Mouse (Mus musculus) mouse trophoblast stem cell (cell line): ENCODE results near the gene Gfy.

Experiments
- in situ Hi-C, 2 experiments: fragments of 300-500 bp; cut with MseI, MboI; formaldehyde crosslinking; loops; 2 replicates in 1 of 2; 3 replicates in 1 of 2; pipeline ENCODE4 v1.15.1; 2025

Gene Gfy

DNA sequence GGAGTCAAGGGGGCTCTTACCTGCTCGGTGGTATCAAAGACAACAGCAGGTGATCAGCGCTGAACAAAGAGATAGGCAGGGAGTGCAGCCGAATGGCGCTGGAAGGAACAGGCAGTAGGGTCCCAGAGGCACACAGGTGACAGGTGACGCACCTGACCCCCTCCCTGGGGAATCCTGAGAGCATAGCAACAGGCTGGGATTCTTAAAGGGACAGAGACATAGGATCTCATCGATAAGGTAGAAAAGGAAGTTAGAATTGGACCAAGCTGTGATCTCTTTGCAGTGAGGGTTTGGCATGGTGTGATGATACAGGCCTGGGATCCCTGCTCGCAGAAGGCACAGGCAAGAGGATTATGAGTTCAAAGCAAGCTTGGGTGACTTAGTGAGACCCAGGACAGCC is at the start of gene Gfy:
Gene Gfy (minus strand): TSS at position 101 of the 400 bp plus-strand sequence.
- in situ Hi-C loops = no loop called here

DNA sequence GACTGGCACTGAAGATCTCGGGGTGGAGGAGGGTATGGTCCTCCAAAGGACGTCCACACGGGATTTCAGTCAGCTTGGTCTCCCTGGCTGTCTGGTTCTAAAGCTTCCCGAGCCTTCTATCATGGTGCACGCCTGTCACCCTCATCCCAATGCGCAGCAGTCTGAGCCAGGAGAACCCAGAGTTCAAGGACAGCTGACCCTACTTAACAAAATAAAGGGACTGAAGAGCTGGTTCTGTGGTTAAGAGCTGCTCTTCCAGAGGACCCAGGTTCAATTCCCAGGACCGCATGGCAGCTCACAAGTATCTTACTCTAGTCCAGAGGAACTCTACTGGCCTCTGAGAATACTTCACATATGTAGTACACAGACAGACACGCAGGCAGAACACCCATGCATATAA is 49.7 kb upstream of the Gfy start:
- in situ Hi-C loops = no loop called here

DNA sequence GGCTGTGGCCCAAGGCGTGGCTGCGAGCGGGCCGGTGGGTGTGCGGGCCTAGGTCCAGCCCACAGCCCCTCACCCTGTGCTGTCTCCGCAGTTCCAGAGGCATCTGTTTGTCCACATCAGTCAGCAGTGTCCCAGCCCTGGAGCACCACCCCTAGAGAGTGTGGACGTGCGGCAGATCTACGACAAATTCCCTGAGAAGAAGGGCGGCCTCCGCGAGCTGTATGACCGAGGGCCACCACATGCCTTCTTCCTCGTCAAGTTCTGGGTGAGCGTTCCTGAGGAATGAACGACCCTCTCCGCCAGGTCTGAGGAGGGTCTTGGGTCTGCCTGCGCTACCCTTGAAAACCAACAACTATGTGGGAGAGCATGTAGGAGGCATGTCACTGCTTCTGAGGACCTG is 49.2 kb upstream of the Gfy start:
- in situ Hi-C loops = no loop called here

DNA sequence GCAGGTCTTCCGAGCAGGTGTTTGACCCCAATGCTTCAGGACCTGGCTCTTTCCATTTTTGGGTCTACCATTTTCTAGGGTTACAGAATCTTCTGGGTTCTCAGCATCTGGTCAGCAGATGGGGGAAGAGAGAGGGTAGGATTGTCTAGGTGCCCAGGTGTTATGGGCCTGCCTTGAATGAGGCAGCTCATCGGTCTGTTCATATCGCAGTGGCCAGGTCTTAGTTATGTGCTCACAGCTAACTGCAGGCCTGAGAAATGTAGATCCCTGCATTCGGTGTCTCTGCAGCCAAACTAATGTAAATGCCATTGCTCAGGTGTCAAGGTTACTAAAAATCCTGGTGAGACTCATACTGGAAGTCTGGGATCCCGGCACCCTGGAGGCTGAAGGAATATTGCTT is 47.1 kb upstream of the Gfy start:
- in situ Hi-C loops = no loop called here

GRCm38 (mm10) chr7:45224826-45225225 is 45.5 kb upstream of the Gfy start:
- in situ Hi-C loops = no loop called here

DNA sequence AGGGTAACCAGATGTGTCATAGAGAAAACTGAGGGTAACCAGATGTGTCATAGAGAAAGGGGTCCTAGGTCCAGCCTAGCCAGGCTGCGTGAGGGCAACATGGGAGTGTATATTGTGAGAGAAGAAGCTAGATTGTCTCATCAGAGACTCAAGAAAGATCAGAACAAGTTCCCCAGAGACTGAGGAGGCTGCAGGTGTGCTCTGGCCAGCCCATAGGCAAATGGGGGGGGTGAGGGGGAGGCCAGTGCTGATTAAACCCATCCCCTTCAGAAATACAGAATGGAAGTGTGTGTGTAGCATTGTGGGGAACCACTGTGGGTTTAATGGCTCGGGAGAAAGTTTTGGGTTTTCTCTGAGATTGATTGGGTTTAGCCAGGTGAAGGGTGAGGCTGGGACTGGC is 42.3 kb upstream of the Gfy start:
- in situ Hi-C loops = no loop called here

GRCm38 (mm10) chr7:45216442-45217183 is 37.2 kb upstream of the Gfy start:
- in situ Hi-C loops = no loop called here

GRCm38 (mm10) chr7:45215673-45216441 is 36.5 kb upstream of the Gfy start, which contains the start of gene Tead2:
Gene Tead2 (plus strand): TSS chr7:45215753.
- in situ Hi-C loops = no loop called here

DNA sequence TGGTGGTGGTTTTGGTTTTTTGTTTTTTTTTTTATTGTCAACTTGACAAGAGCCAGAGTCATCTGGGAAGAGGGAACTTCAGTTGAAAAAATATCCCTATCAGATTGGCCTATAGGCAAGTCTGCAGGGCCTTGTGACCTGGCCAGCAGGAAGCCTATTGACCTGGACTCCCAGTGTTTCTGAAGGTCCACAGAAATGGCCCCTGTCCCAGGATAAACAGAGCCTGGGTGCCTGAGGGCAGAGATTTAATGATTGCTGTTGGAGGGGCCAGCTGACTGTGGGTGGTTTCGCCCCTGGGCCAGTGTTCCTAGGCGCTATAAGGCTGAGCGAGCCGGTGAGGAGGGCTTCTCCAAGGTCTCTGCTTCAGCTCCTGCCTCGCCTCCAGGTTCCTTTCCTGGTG is 34.3 kb upstream of the Gfy start:
- in situ Hi-C loops = no loop called here

DNA sequence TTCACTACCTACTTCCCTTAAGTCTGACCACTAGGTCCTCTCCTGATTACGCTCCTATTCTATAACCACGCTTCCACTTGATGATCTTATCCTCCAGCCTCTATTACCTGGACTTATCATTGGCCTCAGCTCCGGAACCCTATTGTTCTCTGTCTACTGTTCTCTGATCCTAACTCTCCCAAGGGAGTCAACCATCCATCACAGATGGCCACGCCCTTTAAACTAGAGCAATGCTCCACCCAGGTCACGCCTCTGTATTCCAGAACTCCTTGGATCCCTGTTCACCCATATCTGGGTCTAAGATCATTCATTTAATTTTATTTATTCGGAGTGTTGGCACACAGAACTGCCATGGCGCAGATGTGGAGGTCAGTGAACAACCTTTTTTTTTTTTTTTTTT is 33.0 kb upstream of the Gfy start:
- in situ Hi-C loops = no loop called here

- in situ Hi-C loops = no loop called here
These were observed 32.5 kb upstream of the Gfy start, which contains the start of gene Dkkl1 for GRCm38 (mm10) chr7:45211851-45212251. Gene Dkkl1 (minus strand): TSS chr7:45212147.

GRCm38 (mm10) chr7:45211070-45211469 is 31.7 kb upstream of the Gfy start:
- in situ Hi-C loops = no loop called here

DNA sequence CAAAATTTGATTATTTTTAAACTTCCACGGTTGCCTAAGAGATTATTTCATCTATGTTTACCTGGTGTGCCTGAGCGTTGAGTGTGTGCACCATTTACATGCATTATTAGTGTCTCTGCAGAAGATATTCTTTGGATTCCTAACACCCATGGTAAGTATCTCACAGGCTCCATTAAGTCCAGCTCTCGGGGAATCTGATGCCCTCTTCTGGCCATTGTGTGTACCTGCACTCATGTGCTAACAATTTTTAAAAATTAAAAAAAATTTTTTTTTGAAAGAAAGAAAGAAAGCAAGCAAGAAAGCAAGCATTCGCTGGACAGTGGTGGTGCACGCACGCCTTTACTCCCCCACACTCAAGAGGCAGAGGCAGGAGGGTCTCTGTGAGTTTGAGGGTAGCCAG is 28.9 kb upstream of the Gfy start:
- in situ Hi-C loops = no loop called here

- in situ Hi-C loops = loop anchor here in 1 of 2 experiments (5.0 kb wide), 1 partner anchor 42 kb away; the partner anchor contains the start of gene Slc17a7
These were observed 25.2 kb upstream of the Gfy start, which contains the start of gene Ccdc155 for GRCm38 (mm10) chr7:45204380-45205143. Gene Ccdc155 (minus strand): TSS chr7:45204892.

- in situ Hi-C loops = loop anchor here in 1 of 2 experiments (5.0 kb wide), 1 partner anchor 40 kb away; the partner anchor contains the start of gene Slc17a7
These were observed 23.3 kb upstream of the Gfy start for GRCm38 (mm10) chr7:45202654-45203053.

DNA sequence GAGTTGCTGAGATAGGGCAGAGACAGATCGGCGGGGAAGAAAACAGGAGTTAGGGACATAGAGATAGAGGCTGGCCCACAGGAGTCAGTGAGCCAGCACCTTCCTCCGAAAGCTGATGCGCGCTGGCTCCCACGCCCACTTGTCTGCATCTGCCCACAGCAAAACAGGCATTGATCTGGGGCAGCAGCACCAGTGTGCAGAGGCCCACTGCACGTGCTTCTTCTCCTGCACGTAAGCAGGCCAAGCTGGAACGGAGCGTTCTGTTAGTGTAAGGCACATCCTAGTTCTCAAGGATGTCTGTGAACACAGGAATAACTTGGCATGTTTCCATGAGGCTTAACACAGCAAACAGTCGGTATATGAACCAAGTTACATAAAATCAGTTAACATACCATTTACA is 19.6 kb upstream of the Gfy start:
- in situ Hi-C loops = no loop called here

GRCm38 (mm10) chr7:45198435-45198834 is 19.1 kb upstream of the Gfy start:
- in situ Hi-C loops = no loop called here

DNA sequence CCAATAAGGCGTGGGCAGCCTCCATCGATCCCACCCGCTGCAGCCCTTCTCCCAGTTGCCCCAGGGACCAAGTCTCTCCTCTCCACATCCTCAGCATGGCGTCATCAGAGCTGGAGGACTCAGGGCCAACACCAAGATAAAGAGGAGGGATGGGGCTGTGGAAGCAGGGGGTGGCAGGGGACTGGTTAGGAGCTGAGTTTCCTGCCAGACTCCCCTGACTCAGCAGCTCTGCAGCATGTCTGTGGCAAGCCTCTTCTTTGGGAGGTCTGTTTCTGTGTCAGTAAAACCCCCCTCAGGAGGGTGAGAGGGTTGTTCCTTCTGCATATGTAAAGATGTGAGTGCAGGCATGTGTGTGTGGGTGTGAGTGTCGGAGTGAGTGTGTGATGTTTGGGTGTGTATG is 17.6 kb upstream of the Gfy start:
- in situ Hi-C loops = no loop called here

DNA sequence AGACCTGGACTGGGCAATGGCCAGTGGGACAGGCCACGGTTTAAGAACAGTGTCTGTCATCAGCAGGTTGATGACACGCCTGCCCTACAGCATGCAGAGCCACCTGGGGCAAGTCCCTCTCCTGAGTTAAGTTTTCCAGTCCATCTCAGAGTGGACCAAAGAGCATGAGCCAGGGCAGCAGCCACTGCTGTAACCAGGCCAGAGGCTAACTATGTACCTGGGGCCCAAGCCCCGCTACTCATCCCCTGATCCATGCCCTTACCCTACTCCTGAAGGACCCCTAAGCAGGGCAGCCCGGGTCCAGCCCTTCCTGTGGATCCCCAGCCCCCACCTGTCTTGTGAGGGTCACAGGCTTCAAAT is 16.8 kb upstream of the Gfy start:
- in situ Hi-C loops = no loop called here

- in situ Hi-C loops = no loop called here
These were observed 16.2 kb upstream of the Gfy start for GRCm38 (mm10) chr7:45195341-45196175.
